Mouse (Mus musculus) stomach, embryonic 14.5 days (tissue): ENCODE results near the gene Gpr19. TPM values are rescaled to one million over a fixed set of nuclear protein-coding genes. Genes with fewer than 3 reads are reported as not detected.
A peak's percentile ranks its signal among the peaks of the same experiment; 100 is the strongest.

Experiments
- ATAC-seq: fragments of 200-750 bp; cut with Nextera tagmentation; 2 replicates; pipeline ENCODE4 v1.8.0; 2017; ENCODE audit warnings: low read depth, moderate TSS enrichment; ENCODE audit not compliant: insufficient number of reproducible peaks, insufficient read depth, low FRiP score
- H3K27ac ChIP-seq: fragments of 300-500 bp; sonication (generic); 2 replicates; pipeline ENCODE4 v1.5.1; 2014; ENCODE audit warnings: mild to moderate bottlenecking, low read length, moderate library complexity, mixed read lengths
- H3K27me3 ChIP-seq: fragments of 300-500 bp; sonication (generic); 2 replicates; pipeline ENCODE4 v1.6.1; 2014; ENCODE audit warnings: low read length, control low read depth, mixed read lengths; ENCODE audit not compliant: control insufficient read depth, insufficient read depth
- H3K36me3 ChIP-seq: fragments of 300-500 bp; sonication (generic); 2 replicates; pipeline ENCODE4 v1.6.1; 2014; ENCODE audit warnings: mild to moderate bottlenecking, control low read depth, low read length, moderate library complexity, mixed read lengths; ENCODE audit not compliant: control insufficient read depth, insufficient read depth
- H3K4me1 ChIP-seq: fragments of 300-500 bp; sonication (generic); 2 replicates; pipeline ENCODE4 v1.6.1; 2014; ENCODE audit warnings: low read length, control low read depth, mixed read lengths; ENCODE audit not compliant: control insufficient read depth, insufficient read depth
- H3K4me2 ChIP-seq: fragments of 300-500 bp; sonication (generic); replicated peaks from 2 replicates; pipeline ENCODE4 v1.6.1; 2014; ENCODE audit warnings: low read depth, low read length, control low read depth
- H3K4me3 ChIP-seq: fragments of 300-500 bp; sonication (generic); 2 replicates; pipeline ENCODE4 v1.5.1; 2014; ENCODE audit warnings: low read depth, low read length, control low read depth
- H3K9ac ChIP-seq: fragments of 300-500 bp; sonication (generic); replicated peaks from 2 replicates; pipeline ENCODE4 v1.6.1; 2014; ENCODE audit warnings: low read depth, mild to moderate bottlenecking, control low read depth, low read length, moderate library complexity, mixed read lengths
- H3K9me3 ChIP-seq: fragments of 300-500 bp; sonication (generic); 2 replicates; pipeline ENCODE4 v1.6.1; 2016; ENCODE audit warnings: low read depth, low read length, control low read depth; ENCODE audit not compliant: control insufficient read depth
- WGBS: fragments of 180-500 bp; shearing (Covaris S2); extraction: QIAGEN DNeasy Blood & Tissue Kit; methylation state at CpG from one replicate; pipeline ENCODE4 v1.1.7; 2014; 5-methylcytosine and 5-hydroxymethylcytosine counted together
- polyA plus RNA-seq: library from polyadenylated mRNA; unstranded; fragments of >200 nt; fragmentation: Nextera tagmentation; extraction: Ambion mirVana; gene quantifications from 2 replicates; pipeline ENCODE4 v1.2.1, GENCODE M21; 2014

Gpr19 gene
- polyA plus RNA-seq, 1 experiment from 2014 or later = 12.3 TPM

DNA sequence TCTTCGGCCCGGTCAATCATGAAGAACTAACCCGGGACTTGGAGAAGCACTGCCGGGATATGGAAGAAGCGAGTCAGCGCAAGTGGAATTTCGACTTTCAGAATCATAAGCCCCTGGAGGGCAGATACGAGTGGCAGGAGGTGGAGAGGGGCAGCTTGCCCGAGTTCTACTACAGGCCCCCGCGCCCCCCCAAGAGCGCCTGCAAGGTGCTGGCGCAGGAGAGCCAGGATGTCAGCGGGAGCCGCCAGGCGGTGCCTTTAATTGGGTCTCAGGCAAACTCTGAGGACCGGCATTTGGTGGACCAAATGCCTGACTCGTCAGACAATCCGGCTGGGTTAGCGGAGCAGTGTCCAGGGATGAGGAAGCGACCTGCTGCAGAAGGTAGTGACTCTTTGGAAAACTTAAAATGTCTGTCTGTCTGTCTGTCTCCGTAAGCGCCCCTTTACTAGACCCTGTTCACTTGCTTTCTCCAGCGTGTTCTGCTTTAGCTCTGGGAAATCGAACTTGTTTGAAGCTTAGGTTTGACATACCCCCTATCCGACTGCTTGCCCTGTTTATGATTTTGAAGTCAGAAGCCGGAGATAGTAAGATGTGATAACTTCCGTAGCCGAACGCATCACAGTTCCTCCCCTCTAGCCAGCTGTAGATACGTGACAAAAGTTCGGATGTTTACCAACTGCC, 22.8 kb upstream of the Gpr19 start:
- Histone ChIP-seq H3K4me1 (peaks cover 22% of the 10 kb centered on the region), H3K4me2 (peak overlapping the region; percentile 90), H3K4me3 (peak overlapping the region; percentile 87), H3K36me3 (peaks cover 7% of the 10 kb centered on the region), H3K27ac (peak overlapping the region; percentile 93), H3K27me3 (no peaks in the 10 kb centered on the region), H3K9me3 (no peaks in the 10 kb centered on the region), H3K9ac (peak overlapping the region; percentile 82)
- WGBS = under 1% methylated on average over 32 of the region's 32 CpGs
- ATAC-seq = no peak

DNA sequence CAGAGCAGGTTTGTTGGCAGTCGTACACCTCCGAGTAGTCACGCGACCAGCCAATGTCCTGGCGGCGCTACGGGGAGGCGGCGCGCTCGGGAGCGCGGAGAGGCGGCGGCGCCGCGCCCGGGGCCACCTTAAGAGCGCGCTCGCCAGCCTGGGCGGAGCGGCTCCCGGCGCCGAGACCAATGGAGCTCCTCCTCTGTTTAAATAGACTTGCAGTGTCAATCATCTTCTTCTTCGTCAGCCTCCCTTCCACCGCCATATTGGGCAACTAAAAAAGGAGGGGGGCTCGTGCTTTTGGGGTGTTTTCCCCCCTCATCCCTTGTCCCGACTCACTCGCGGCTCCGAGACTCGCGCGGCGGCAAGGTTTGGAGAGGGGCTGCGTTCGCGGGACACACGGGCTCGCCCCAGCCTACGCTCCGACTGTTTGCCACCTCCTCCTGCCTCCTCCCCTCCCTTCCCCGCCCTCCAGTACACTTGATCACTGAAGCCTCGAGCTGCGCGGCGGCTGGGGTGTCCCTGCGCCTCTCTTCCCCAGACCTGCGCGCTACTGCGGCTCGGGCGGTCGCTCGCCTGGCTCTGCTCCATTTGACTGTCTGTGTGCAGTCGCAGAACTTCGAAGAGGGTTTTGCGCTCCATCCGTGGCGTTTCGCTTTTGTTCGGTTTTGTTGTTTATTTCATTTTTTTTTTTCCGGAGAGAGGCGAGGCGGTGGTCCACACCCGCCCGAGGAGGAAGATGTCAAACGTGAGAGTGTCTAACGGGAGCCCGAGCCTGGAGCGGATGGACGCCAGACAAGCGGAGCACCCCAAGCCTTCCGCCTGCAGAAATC, 22.0 kb upstream of the Gpr19 start, which contains the start of gene Cdkn1b:
TSS of gene Cdkn1b (plus strand) at position 212 of the 824 bp plus-strand sequence.
- Histone ChIP-seq H3K9me3 (no peaks in the 10 kb centered on the region), H3K4me1 (peaks cover 22% of the 10 kb centered on the region), H3K4me3 (peak within 1 kb of the TSS; percentile 87), H3K9ac (peak within 1 kb of the TSS; percentile 82), H3K27ac (peak within 1 kb of the TSS; percentile 93), H3K27me3 (no peaks in the 10 kb centered on the region), H3K4me2 (peak within 1 kb of the TSS; percentile 90), H3K36me3 (peaks cover 7% of the 10 kb centered on the region)
- WGBS = under 1% methylated on average over 73 of the region's 77 CpGs
- ATAC-seq = peak; percentile 95

DNA sequence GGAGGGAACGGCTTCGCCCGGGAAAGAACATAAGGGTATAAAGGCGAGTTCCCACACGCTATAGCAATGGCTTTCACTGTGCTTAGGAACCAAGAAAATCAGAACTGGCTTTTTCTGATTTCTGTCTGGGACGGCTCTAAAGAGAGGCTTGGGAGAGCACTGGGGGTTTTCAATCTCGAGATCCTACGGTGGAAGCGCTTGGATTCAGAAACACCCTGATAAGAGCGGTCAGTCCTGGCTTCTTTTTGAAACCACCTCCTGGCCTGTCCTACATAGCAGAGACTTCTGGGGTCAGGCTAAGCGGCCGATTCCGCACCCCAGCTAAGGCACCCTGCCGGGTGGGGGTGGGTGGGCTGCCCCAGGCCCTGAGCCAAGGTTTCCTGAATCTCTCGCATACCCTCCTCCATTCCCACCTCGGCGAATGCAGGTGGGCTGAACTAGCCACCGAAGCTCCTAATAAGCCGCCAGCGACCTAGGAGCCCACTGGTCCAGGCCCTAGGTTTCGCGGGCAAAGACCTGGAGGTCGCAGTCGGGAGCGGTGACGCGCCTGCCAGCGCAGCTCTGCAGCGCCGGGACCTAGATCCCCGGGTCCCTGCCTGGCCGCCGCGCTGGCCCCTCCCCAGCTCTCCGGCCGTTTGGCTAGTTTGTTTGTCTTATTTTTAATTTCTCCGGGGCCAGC, 21.3 kb upstream of the Gpr19 start:
- H3K27me3 ChIP-seq = no peaks in the 10 kb centered on the region
- peak overlapping the region; percentile 93 for H3K27ac ChIP-seq
- peak; percentile 7; the same call in 1 of the 2 replicates for ATAC-seq
- H3K4me3 ChIP-seq = peak overlapping the region; percentile 87
- peak overlapping the region; percentile 82 for H3K9ac ChIP-seq
- peak overlapping the region; percentile 90 for H3K4me2 ChIP-seq
- H3K9me3 ChIP-seq = no peaks in the 10 kb centered on the region
- 4% methylated on average over 37 of the region's 37 CpGs for WGBS
- peaks cover 7% of the 10 kb centered on the region for H3K36me3 ChIP-seq
- H3K4me1 ChIP-seq = peaks cover 22% of the 10 kb centered on the region

DNA sequence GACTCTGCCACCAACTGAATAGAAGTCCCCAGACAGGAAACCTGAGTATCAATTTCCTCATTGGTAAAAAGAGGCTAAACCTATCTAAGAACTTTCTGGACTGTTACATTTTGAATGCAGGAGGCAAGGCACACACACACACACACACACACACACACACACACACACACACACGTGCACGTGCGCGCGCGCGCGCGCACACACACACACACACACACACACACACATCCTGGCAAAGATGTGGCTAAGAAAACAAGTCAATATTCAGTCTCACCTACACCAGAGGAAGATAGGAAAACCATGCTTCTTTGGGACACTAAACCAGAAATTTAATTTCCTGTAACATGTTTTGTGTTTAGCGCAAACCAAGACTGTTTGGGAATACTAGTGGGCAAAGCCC, 20.4 kb upstream of the Gpr19 start:
- Histone ChIP-seq H3K4me2 (no peak overlapping the region; the same call in 1 of the 2 replicates), H3K9me3 (no peaks in the 10 kb centered on the region), H3K27me3 (no peaks in the 10 kb centered on the region), H3K4me3 (no peak overlapping the region), H3K4me1 (peaks cover 22% of the 10 kb centered on the region), H3K36me3 (peaks cover 5% of the 10 kb centered on the region), H3K9ac (no peak overlapping the region), H3K27ac (no peak overlapping the region)
- ATAC-seq = no peak
- 82% methylated on average over 10 of the region's 10 CpGs for WGBS

DNA sequence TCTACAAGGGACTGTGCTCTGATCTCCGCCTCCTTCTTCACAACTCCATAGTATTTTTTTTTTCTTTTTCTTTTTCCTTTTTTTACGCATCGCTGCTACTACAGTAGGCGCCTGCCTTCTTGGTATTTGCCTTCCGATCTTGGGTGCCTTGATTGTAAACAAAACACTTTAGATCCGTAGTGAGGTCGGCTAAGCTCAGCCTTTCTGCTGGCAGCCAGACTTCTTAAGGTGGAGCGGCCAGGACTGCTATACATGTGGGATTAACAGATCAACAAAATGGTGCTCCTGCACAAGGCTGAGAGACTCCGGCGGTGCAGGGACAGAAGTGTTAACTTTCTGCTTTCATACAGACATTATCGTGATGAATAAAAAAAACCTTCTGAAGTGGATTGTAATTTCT, 18.7 kb upstream of the Gpr19 start:
- H3K9me3 ChIP-seq = no peaks in the 10 kb centered on the region
- 1% methylated on average over 11 of the region's 11 CpGs for WGBS
- no peak for ATAC-seq

DNA sequence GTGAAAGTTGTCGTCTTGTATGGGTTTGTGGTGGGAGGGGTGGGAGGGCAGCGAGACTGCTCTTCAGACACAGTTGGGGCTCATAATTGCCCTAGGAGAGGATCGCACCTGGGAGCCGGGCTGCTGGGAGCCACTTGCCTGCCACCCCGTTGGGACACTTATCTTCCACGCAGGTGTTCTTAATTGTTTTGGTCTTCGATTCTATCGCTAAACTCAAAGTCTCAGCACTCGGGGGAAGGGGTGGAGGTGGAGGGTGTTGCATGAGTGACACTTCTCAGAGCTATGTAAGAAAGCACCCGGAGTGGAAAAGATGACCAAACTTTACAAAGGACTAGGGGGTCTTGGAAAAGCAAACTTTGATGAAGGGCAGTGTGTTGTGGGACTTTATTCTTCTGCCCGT, 18.3 kb upstream of the Gpr19 start:
- no peaks in the 10 kb centered on the region for H3K27me3 ChIP-seq
- H3K4me1 ChIP-seq = peaks cover 10% of the 10 kb centered on the region; the same call in 1 of the 2 replicates
- H3K27ac ChIP-seq = peak overlapping the region; percentile 66
- under 1% methylated on average over 11 of the region's 11 CpGs for WGBS
- H3K9me3 ChIP-seq = no peaks in the 10 kb centered on the region
- H3K4me3 ChIP-seq = peak overlapping the region; percentile 37
- no peaks in the 10 kb centered on the region for H3K36me3 ChIP-seq
- ATAC-seq = no peak
- H3K9ac ChIP-seq = peak overlapping the region; percentile 21; the same call in 1 of the 2 replicates
- peak overlapping the region; percentile 64 for H3K4me2 ChIP-seq

More for the DNA sequence above, 18.7 kb upstream of the Gpr19 start:
- Histone ChIP-seq H3K4me3 (peak overlapping the region; percentile 37), H3K36me3 (no peaks in the 10 kb centered on the region; the same call in 1 of the 2 replicates), H3K27me3 (no peaks in the 10 kb centered on the region), H3K4me1 (peaks cover 13% of the 10 kb centered on the region), H3K4me2 (peak overlapping the region; percentile 64), H3K27ac (peak overlapping the region; percentile 66), H3K9ac (peak overlapping the region; percentile 21; the same call in 1 of the 2 replicates)

DNA sequence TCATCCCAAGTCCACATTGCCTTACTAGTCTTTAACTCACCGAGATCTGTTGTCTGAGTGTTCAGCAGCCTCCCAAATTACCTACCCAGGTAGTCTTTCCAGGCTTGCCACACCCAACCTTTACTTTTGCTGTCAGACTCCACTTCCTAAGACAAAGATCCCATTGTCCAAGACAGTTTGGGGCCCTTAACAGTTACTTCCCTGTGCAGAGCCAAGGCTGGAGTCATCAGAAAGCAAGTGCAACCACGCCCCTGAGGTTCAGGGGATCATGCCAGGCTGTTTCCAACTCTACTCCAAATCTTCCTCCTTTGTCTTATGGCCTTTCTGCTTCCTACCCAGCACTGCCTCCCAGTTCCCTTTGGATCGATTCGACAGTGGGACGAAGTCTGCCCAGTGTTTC, 16.1 kb upstream of the Gpr19 start:
- ATAC-seq = no peak
- Histone ChIP-seq H3K9me3 (no peaks in the 10 kb centered on the region), H3K27me3 (no peaks in the 10 kb centered on the region), H3K4me2 (no peak overlapping the region), H3K4me1 (peaks cover 8% of the 10 kb centered on the region; the same call in 1 of the 2 replicates), H3K27ac (no peak overlapping the region), H3K4me3 (no peak overlapping the region), H3K36me3 (no peaks in the 10 kb centered on the region), H3K9ac (no peak overlapping the region)
- WGBS = 88% methylated on average over 5 of the region's 5 CpGs

DNA sequence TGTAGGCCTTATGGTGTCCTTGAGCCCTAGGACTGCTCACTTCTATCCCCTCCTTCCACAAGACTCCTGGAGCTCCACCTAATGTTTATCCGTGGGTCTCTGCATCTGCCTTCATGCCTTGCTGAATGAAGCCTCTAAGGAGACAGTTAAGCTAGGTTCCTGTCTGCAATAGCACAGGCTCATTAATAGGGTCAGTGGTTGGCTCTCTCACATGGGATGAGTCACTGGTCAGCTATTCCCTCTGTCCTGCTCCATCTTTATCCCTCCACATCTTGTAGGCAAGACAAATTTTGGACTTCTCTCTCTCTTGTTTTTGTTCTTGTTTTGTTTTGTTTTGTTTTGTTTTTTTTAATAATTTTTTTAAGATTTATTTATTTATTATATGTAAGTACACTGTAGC, 7.4 kb upstream of the Gpr19 start:
- H3K4me3 ChIP-seq = no peak overlapping the region
- no peaks in the 10 kb centered on the region for H3K27me3 ChIP-seq
- H3K4me2 ChIP-seq = no peak overlapping the region
- WGBS = 81% methylated on average over 1 of the region's 1 CpGs
- ATAC-seq = peak; percentile 6; the same call in 1 of the 2 replicates
- no peak overlapping the region for H3K9ac ChIP-seq
- no peaks in the 10 kb centered on the region for H3K36me3 ChIP-seq
- no peak overlapping the region for H3K27ac ChIP-seq
- H3K4me1 ChIP-seq = no peaks in the 10 kb centered on the region
- no peaks in the 10 kb centered on the region for H3K9me3 ChIP-seq
